Mouse (Mus musculus) gastrocnemius, postnatal 4 days (tissue): ENCODE results near the gene Smad3. TPM values are rescaled to one million over a fixed set of nuclear protein-coding genes. Genes with fewer than 3 reads are reported as not detected.

Experiments
- DNase-seq, 2 experiments: peaks; one replicate each; pipeline ENCODE4 v3.0.0; 2021 to 2022; ENCODE audit warnings: low spot score in 2 of 2, mixed read lengths in 2 of 2
- total RNA-seq, 2 experiments: library from RNA; stranded (reverse); gene quantifications; 2 replicates each; pipeline ENCODE4 v1.2.3; 2021

Gene Smad3
- total RNA-seq, 2 experiments from 2014 or later: 42.9 to 44.6 TPM

DNA sequence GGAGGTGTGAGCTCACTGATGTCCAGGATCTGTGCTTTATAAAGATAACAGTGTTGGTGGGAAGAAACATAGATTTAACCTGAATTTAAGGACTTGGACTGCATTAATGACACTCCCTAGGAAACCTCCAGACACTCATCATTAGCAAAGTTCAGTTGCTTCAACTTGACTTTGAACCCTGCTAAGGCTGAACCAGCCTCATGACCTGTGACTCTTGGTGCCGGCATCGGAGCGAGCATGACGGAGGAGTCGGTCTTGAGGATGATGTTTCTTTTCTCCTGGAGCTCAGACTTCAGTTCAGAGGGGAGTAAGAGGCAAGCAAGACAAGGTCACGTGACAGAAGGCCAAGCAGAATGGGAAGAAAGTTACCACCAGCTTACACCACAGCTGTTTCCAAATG, 113.8 kb downstream of the Smad3 start:
- no peak for DNase-seq

DNA sequence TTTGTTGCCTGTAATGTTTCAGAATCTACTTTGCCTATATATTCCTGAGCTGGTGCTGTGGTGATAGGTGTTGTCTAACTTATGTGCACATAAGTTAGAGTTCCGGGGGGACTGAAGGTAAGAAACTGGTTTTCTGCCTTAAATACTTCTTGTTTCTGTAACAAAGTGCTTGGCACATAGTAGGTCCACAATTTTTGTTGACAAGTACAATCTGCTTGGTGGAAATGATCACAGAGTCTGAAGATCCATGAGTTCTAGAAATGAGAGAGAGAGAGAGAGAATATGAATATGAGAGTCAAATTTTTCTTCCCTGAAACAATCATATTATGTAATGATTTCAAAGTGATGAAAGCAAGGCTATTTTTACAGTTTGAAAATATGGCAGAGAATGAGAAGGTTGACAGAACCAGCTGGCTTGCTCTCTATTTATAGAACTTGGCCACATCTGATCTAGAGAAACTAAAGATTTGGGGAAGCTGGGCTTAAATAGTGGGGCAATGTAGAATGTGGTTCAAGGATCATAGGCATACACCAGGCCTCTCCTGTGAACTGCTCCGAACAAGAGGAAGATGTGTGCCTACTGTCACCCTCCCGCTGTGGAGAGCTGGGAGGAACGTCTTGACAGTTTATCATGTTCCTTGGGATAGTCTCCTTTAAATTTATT, 115.7 kb downstream of the Smad3 start:
- no peak for DNase-seq

DNA sequence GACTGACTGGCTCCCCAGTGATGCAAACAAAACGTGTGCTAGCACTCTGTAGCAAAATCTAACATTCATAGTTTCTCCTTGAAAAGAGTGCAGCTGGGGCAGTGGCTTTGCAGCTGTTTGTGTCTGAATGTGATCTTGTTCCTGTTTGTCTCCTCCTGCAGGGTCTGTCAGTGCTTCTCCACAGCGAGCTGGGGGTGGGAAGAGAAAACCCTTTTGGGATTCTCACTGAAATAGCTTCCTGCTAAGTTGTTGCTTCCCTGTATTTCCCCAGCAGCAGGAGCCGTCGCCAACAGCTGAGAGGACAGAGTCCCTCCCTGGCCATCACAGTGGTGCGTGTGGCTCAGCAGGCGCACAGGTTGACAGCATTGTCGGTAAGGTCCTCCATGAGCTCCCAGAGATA, 121.7 kb downstream of the Smad3 start:
- DNase-seq: no peak

DNA sequence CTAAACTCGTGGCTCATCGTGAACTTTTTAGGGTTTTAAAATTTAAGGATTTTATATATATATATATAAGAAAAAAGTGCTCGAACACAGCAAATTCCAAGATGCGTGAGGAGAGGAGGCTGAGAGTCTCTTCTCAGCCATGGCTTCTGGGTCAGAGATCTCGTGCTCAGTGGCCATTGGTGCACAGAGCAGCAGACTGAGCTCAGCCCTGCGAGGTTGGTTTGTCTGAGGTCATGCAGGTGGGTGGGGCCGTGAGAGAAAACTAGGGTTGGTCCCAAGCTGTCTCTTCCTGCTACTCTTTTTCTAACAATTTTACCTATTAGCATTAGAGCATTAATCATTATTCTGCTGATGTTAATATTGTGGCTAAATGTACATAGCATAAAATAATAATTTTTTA, 124.5 kb downstream of the Smad3 start:
- no peak for DNase-seq

DNA sequence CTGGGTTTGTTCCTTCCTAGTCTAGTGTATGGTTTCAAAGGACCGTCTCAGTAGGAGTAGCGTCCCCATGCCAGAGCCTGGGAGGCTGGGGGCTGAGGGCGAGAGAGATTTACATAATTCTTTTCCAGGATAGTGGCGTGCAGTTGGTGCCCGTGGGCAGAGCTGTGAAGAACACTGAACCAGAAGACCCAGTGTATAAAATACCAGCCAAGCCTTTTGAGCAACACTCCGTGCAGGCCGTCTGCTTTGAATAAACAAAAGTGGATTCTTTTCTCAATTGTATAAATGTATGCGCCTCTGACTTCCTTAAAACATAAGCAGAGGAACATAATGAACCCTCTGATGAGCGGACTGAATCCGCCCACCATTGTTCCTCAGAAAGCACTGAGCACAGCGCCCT, 124.9 kb downstream of the Smad3 start:
- no peak for DNase-seq

DNA sequence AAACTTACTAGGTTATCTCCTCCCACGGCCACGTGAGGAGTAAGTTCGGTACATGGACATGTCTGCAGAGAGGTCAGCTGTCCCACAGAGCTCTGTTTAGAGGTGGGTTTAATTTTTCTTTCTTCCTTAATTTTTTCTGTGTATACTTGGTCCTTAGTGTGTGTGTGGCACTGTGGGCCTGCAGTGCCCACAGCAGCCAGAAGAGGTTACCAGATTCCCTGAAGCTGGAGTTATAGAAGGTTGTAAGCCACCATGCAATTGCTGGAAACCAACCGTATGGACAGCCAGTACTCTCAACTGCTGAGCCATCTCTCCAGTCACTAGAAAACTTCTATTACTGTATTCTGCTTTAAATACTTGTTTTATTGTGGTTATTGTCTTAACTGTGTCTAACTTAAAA, 125.7 kb downstream of the Smad3 start:
- no peak for DNase-seq

DNA sequence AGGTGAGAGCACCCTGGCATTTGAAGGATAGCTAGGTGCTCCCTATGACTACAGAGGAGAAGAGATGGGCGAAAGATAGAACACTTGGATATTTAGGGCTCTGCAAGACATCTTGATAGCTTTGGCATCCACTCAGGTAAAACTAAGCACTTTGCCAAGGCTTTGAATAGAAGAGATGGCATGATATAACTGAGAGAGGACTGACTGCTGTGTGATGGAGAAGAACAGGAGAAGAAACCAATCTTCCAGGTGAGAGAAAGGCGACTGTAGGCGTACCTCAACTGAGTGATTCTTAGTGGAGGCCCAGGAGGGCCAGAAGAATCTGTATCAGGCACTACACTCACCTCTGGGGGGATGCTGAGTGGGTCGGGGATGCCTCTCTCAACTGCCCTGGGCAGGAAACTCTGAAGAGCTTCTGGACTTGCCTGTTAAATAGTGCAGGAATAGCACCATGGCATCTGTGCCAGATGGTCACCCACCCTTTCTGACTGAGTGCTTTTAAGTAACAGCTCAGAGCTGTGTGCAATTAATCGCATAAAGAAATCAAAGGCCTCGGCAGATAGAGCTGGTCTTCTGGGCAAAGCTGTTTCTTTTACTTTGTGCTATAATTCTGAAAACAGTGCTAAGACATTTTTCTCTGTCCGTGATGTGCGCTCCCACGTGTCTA, 132.6 kb downstream of the Smad3 start:
- DNase-seq: no peak

DNA sequence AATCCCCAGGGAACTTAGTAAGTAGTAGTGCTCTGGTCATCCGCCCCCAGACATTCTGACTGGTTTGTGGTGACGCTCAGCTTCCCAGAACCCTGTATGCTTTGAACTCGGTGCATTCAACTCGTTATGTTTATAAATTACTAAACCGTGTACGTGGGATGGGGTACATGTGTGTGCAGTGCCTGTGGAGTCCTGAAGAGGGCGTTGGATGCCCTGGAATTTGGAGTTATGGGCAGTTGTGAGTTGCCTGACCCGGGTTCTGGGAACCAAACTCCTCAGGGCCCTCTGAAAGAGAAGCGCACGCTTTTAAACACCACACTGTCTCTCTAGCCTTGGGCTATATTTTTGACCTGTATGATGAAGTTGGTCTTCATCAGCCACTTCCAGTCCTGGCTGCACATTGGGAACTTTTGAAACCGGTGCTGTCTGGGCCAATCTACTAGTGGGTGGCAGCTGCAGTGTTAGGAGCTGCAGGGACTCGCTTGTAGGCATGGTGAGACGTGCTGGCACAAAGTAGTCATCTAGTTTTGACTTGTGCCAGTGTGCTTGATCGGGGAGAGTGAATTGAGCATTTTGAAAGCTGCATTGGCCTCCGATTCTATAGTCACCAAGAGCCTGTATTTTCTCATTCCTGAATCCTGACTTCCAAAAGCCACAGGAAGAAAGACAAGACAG, 133.8 kb downstream of the Smad3 start:
- no peak for DNase-seq

DNA sequence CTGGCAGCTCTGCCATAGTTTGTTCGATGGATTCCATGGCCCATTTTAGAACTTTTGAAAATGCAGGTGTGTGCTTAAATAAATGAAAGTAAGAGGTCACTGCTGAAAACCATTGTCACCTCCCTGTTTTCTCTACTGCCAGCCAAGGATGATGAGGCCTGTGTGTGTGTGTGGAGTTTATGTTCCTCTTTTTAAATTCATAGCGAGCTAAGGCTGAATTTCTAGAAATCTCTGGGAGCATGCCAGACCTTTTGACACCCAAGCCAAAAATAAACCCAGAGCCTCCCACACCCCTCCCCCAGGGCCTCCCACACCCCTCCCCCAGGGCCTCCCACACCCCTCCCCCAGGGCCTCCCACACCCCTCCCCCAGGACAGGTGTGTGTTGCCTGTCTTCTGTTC, 139.8 kb downstream of the Smad3 start:
- no peak for DNase-seq

DNA sequence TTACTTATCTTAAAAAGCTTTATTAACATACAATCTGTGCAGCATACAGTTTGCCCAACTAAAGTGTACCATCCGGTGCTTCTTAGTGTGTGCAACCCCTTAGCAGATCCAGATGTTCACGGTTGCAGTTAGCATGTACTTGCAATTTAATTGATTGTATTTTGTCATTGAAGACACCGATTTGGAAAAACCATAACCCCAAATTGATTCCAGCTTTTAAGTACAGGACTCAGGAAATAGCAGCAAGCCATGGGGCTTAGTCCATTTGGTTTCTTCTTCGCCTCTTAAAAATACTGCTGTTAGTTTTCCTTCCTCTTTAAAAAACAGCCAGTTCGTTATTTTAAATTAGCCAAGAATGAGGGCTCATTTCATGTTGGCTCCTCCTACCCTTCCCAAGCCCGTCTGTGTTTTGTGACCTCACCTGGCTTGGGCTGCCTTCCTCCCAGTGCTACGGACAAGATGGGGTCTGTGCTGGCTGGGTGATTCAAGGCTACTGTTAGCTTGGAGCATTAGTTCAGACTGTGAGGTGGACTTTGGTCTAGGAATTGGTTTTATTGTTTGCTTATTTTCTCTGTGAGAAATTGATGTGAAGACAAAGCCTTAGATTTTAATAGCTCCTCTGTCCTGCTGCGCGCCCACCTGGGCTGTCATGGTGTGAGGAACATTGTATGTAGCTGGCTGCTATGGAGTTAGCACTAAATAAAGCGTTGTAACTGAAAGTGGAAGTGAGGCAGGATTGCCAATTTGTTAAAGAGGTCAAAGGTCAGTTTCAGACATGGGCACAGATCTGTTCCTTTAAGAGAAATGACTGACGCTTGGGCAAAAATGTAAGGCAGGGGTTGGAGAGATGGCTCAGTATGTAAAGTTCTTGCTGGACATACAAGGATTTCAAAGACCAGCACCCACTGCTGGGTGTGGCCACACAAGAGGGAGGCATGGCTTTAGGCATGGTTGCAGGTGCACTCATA, 143.5 kb downstream of the Smad3 start:
- no peak for DNase-seq

DNA sequence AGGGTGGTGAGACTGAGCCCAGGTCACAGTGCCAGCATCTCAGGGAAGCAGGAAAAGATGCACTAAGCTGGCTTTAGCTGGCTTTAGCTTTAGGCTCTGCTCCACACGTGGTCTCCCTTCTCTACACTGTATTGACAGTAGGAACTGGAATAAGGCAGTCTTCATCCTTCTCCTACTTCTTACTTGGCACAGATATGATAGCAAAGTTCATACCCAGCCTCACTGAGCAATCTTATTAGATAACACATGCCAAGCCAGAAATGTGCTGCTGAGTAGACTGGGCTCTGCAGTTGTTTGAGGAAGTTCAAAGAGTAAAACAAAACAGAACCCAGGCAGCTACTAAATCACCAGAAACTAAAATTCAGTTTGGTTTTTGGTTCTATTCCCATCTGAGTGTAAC, 144.2 kb downstream of the Smad3 start:
- DNase-seq: no peak

DNA sequence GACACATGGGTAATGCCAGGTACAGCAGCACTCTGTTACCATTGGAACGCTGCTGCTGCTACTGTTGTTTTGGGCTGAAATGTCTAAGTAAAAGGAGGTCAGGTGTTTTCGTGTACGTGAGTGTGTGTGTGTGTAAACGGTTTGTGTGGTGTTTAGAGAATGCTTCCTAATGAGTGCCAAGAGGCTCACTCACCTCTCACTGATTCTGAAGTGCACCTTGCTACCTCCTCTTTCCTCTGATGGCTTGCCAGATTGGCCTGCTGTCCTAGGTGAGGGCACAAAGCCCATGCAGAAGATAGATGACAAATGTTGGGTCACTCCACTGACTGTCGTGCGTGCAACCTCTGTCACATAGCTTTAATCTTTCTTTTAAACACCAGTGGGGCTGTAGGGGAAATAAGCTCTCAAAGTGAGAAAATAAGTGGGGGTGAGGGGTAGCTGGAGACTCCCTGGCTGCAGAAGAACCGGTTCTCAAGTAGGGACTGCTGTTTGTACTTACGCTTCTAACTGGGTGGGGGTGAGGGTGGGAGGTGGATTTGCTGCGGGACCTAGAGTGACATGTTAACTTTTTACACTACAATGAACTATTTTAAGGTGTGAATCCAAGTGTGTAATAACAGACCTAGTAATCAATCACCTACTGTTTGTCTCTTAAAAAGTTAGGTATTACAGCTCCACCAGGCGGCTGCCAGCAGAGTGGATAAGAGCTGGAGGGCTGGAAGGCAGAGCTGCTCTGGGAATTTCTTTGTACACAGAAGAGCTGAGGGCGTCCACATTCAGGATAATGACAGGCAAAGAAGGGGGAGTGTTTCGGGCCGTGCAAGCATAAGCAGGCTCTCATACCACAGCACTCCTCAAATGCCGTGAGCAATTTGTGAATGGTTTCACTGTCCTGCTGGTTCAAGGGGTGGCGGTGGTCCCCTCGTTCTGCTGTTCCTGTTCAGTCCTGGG, 145.0 kb downstream of the Smad3 start:
- DNase-seq: peak in 1 of 2 experiments; percentile 19

DNA sequence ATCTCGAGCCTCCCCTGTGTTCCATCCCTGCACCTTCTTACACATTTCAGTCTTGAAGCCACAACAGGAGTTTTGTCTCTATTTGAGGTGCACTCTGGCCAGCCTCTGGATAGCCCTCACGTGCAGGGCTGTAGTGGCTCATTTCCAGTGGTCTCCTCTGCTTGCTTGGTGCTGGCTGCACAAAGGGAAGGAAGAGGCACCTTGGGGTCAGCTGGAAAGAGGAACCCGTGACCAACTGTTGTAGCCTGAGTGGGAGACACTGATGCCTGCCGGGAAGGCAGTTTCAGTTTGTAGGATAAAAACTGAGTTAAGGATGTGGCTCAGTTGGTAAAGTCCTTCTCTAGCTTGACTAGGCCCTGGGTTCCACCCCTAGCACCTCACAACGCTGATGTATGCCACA, 145.8 kb downstream of the Smad3 start:
- DNase-seq: no peak

DNA sequence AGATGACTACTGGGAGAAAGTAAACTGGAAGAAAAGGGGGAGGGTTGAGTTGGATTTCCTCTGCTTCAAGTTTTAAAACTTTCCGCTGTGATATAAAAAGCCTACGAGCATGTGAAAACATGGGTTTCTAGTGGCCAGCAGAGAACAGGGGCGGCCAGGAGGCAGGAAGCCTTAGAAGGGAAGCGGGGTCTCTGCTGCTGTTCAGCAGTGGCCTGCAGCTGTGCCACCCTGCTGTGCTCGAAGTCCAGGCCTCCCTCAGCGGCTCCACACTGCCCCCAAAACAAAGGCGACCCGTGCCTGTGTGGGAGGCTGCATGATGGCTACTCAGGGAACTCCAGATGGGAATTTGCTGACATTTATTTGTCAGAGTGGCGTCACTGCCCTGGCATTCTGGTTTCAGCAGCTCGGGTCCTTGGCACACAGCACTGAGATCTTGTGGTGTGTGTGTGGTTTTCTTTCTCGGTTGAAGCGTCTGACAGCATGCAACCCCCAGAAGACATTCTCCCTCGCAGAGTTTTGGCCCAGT, 146.9 kb downstream of the Smad3 start:
- peak in 1 of 2 experiments; percentile 36 for DNase-seq

DNA sequence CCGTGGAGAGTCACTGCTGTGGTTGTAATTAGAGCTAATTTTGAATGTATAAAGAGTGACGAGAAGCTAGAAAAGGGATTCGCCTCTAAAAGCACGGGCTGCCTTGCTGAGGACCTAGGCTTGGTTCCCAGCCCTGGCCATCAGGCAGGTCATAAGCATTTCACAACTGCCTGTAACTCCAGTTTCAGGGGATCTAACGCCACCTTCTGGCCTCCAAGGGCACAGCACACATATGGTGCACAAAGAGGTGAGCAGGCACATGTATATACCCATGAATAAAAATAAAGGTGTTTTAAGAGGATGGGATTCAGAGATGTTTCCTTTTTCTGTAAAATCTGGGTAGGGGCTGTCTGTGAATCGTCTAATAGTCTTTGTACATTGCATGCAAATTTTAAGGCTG, 147.6 kb downstream of the Smad3 start:
- DNase-seq: no peak

DNA sequence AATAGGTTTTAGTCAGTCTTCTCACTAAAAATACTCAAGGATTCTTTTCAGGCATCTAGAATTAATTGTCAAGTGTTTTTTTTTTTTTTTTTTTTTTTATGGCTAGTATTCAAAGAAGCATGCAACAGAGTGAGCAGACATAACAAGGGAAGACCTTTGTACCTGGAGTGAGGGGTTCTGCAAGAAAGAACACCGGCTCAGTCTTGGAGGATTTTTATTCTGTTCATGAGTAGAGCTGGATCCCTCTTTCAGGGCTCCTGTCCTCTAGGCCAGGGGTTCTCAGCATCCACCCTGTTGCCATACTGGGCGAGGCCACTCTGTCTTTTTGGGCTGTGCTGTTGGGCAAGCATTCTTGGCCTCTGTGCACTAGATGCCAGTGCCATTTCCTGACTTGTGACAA, 148.0 kb downstream of the Smad3 start:
- no peak for DNase-seq

DNA sequence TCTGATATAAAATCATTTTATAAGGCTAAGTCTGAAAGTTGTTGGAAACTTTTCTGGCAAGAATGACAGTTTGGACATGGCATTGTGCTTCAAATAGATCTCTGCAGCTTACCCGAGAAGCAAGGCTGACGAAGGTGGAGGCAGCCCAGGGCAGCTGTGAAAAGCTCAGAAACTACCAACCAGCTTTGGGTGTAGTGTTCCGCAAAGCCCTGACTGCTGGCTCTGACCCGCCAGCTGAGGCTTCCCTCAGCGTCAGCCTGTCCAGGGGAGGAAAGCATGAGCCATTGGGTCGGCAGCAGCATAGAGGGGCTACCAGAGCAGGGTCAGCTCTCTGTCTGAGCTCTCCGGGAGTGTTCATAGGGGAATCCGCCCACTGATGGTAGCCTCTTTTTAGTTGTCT, 148.5 kb downstream of the Smad3 start:
- DNase-seq: no peak

DNA sequence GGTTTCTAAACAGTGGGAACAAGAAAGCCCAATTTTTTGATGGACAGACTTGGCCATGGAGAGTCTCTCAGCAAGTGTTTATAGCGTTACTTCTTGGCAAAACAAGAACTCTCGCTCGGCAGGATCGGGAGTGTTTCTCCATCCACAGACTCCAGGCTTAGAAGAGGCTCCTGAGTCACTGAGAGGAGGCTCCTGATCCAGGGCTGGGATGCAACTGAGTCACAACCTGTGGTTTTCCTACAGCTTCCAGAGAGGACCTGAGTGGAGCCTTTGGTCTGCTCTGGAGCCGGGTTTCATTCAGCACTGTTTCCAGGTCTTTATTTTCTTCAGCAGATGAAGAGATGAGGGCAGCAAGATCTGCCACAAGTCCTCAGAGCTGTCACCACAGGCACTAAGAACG, 149.8 kb downstream of the Smad3 start:
- no peak for DNase-seq

DNA sequence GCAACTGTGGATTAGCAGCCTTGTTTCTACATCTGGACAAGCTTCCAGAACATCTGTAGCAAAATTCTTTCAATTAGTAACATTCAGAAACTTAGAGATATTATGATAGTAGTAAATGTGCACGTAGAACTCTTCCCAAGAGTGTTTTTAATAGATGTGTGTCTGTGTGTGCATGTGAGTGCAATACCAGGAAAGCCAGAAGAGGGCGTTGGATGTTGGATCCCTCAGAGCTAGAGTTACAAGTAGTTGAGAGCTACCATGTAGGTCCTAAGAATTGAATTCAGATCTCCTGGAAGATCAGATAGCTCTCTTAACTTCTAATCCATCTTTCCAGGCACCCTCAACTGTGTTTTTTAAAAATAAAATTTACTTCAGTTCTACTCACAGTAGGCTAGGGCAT, 151.2 kb downstream of the Smad3 start:
- no peak for DNase-seq

DNA sequence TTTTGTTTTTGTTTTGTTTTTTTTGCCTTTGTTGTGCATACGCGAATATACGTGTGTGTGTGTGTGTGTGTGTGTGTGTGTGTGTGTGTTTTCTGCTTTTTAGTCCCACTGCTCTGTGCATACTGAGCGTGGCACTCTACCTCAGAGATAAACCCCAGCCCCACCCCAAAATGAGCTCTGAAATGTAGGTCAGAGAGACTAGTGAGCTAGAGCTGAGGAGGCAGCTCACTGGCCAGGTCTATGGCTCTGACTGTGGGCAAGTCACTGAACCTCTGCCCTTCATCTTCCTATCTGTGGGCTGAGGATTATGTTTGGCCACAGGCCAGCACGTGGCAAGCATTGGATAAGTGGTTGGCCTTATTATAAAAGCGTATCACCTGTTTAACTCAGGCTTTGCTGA, 153.9 kb downstream of the Smad3 start:
- DNase-seq: no peak
